Mouse (Mus musculus) NIH3T3 (cell line): Measurements from ENCODE around the gene Lsm10.
A peak's percentile ranks its signal among the peaks of the same experiment; 100 is the strongest.

Experiments
- DNase-seq: peaks from one replicate; pipeline ENCODE4 v3.0.0-alpha.2; 2012; ENCODE audit warnings: low read depth

Gene Lsm10

GRCm38 (mm10) chr4:126118651-126119050 is 22.2 kb downstream of the Lsm10 start:
- no peak for DNase-seq

DNA sequence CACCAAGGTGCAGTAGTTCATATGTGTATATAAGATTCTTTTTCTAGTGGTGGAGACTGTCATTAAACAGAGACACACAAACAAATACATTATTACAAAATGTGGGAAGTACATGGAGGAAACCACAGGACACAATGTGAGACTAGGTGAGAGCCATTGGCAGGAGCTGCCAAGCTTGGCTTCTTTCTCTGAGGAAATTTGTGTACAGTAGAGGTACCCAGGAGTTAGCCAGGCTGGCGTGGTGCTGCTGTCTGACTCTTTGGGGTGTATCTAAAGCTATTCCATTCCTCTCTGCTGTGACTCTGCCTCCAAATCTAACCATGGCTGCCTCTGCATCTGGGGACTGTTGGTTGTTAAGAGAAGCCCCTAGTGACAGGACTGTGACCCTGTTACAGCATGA is 22.6 kb downstream of the Lsm10 start:
- DNase-seq: no peak

- DNase-seq: no peak
Measured at GRCm38 (mm10) chr4:126120052-126120451, 23.6 kb downstream of the Lsm10 start.

DNA sequence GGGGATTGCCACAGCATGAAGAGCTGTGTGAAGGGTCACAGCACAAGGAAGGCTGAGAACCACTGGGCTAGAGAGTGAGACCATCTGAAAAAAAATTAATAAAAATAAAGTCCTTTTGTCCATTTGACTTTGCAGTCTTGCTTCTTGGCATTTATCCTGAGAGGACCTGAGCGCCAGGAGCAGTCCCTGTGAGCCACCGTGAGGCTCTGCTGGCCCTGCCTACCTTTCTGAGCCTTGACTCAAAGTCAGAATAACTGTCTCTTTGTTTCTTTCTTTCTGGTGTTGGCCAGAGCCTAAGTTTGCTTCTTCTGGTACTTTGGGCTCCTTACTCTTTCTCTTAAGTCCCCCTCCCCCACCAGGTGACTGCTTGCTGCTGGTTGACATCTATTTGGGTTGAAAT is 24.1 kb downstream of the Lsm10 start:
- no peak for DNase-seq

- DNase-seq: no peak
Measured at GRCm38 (mm10) chr4:126123309-126124040, 27.1 kb downstream of the Lsm10 start.

DNA sequence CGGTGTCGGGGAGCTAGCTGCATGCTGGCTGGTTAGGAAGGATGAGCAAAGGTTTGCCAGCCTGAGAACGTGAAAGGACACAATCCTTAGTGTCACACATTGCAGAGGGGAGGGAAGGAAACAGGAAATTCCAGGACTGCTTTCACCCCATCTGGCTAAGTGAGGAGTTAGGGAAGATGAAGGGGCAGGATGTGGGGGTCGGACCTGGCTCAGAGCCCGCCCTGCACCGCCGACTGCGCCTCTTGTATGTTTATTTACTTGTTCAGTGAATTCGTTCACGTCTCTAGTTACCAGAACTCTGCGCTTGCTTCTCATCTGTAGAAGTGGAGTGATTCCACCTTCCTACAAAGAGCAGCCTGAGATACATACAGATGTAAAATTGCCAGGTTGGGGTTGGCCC is 34.1 kb downstream of the Lsm10 start:
- DNase-seq: no peak

DNA sequence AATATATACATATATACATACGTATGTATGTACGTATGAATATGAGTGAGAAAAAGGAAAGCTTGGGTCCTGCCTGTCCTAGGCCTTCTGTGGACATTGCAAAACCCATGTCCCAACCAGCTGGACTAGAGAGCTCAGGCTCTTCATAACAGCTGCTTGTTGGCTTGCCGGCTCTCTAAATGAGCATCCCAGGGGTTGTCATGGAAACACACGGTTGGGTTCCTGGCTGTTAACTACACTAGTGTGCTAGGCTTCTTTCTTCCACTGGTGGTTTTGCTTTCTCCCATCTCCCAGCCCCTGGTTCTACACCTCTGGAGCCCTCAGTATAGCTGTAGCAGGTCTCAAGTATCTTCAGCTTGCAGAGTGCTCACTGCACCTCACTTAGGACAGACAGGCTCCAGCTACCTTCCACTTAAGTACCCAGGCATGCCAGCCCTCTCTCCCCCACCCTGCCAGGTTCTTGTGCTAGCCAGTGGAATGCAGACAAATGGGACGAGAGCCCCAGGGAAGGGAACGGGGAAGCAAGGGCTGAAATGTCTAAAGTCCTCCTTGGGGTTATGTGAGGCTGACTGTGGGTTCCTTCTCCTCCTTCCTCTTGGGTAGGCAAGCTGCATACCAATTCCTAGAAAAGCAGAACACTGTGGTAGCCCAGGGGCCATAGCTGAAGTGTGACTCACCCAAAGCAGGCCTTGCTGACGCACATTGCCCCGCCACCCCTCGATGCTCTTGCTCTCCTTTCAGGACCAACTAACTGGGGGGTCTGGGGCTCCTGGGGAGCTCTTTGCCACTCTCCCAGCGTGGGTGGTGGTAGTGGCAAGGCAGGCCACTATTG is 35.1 kb downstream of the Lsm10 start:
- peak; percentile 96 for DNase-seq

- peak; percentile 71 for DNase-seq
Measured at GRCm38 (mm10) chr4:126132636-126133264, 36.3 kb downstream of the Lsm10 start.

DNA sequence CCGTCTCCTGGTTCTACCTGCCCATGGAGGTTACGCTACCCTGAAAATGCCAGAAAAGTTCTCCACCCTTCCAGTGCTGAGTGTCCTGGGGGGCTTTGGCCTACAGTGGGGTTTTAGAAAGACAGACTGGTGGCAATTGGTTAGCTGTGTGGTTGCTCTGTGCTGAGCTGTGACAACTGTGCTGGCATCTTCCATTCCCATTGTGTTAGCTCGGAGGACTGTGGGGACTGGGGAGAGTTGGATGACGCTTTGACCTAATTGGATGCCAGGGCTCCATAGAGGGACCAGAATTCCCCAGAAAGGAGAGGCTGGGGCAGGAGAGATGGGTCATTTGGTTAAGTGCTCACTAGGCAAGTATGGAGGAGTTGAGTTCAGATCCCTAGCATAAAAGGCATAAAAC is 37.8 kb downstream of the Lsm10 start:
- no peak for DNase-seq

GRCm38 (mm10) chr4:126134639-126135038 is 38.2 kb downstream of the Lsm10 start:
- no peak for DNase-seq

DNA sequence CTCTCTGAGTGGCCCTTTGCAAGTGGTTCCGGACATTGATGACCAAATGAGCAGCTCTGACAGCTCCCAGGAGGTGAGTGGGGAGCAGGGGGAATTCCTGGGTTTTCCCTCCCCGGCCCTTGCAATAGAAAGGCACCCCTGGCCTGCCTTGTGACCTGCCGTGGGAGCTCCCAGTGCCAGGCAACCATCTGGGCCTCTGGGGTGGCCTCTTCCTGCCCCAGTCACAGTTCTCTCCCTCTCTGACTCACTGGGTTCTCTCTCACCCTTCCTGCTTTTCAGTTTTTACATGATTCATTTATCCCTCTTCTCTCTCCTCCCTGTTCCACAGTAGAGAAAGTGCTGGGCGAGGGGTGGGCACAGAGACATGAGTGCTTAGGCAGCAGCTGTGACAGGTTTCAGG is 41.4 kb downstream of the Lsm10 start:
- DNase-seq: peak; percentile 65

DNA sequence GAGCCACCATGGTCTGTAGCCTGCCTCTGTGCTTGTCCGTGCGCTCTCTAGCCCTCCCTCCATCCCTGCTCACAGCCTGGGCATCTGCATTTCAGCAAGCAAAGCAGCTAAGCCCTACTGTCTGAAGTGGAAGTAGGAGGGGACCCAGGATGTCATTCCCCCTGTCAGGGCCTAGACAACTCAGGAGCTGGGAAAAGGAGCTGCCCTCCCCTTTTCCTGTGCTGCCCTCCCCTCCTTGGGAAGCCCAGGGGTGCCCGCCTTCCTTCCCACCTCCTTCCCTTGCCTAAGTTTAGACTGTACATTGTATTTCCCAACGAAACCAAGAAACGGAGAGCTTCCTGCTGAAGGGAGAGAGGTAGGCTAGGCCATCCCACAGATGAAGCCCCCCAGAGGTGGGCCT is 44.6 kb downstream of the Lsm10 start:
- DNase-seq: no peak

DNA sequence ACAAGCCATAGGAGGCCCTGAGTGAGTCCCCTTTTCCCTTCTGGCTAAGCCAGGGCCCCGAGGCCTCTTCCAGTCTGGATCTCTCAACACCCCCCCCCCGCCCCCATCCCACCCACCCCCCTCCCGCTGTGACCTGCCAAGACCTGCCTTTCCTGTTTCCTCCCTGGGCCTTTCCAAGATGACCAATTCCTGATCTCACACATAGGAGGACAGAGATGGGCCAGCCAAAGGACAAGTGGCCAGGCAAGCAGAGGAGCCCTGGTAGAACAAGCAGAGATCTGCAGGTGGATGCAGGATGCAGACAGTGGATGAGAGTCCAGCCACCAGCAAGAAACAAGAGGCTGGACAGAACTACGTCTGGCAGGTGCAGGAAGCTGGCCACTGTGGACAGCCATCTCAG is 49.0 kb downstream of the Lsm10 start:
- no peak for DNase-seq

DNA sequence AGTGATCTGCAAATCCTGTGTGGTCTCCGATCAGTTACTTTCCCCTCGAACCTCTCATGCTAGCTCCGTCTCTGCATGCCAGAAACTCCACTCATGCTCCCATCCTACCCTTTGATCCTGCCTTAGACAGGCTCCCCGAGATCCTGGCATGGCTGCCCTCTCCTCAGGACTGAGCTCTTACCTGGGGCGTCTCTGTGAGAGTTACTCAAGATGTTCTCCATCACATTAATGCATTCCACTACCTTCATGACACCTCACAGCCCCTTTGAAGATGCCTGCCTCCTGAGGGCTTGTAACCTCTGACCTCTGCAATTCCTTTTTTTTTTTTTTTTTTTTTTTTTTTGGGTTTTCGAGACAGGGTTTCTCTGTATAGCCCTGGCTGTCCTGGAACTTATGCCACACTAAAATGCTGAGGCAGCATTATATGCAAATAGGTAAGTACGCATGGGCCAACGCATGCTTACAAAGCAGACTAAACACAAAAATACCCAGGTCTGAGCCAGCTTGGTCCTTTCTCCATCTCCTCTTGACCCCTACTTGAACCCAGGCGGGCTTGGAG is 50.6 kb downstream of the Lsm10 start:
- no peak for DNase-seq

GRCm38 (mm10) chr4:126147533-126148160 is 51.2 kb downstream of the Lsm10 start, which contains the start of gene Eva1b:
Gene Eva1b (plus strand): TSS chr4:126147744.
- DNase-seq: no peak
